Mouse (Mus musculus) CD8-positive naive resting alpha-beta T cell, adult 2 months (primary cell): Measurements from ENCODE around the gene Ccdc107.
"Not testable (repeated sequence)": the region's sequence is repeated elsewhere in the genome, so short reads cannot be mapped to it uniquely, and the experiment has no call there.

Experiments used
- DNase-seq, 2 experiments: peaks; one replicate each; pipeline ENCODE4 v3.0.0; 2022; ENCODE audit warnings: low read depth in 2 of 2, low spot score in 2 of 2

The Ccdc107 gene

GRCm38 (mm10) chr4:43483535-43484091 is 9.1 kb upstream of the Ccdc107 start, which contains the start of gene Sit1:
Gene Sit1 (minus strand): TSS chr4:43483734.
- DNase-seq, result peak; percentile 61 to 62

- DNase-seq, result not testable (repeated sequence)
These were observed 7.0 kb upstream of the Ccdc107 start for GRCm38 (mm10) chr4:43485666-43486065.

GRCm38 (mm10) chr4:43489611-43490010 is 3.1 kb upstream of the Ccdc107 start:
- no peak for DNase-seq

GRCm38 (mm10) chr4:43490801-43491200 is 1.9 kb upstream of the Ccdc107 start:
- DNase-seq, result no peak

GRCm38 (mm10) chr4:43492101-43492820 is 439 bp upstream of the Ccdc107 start:
- peak in 1 of 2 experiments; percentile 35 for DNase-seq

GRCm38 (mm10) chr4:43493186-43493845 is 616 bp downstream of the Ccdc107 start:
- peak; percentile 99 for DNase-seq

- no peak for DNase-seq
These were observed 1.1 kb downstream of the Ccdc107 start for GRCm38 (mm10) chr4:43493846-43494240.

- DNase-seq, result no peak
These were observed 3.9 kb downstream of the Ccdc107 start for GRCm38 (mm10) chr4:43496587-43496986.

- no peak for DNase-seq
These were observed 4.7 kb downstream of the Ccdc107 start for GRCm38 (mm10) chr4:43497405-43497804.

GRCm38 (mm10) chr4:43497946-43498345 is 5.2 kb downstream of the Ccdc107 start:
- no peak for DNase-seq

GRCm38 (mm10) chr4:43498983-43499382 is 6.3 kb downstream of the Ccdc107 start:
- no peak for DNase-seq

- peak in 1 of 2 experiments; percentile 33 for DNase-seq
These were observed 7.0 kb downstream of the Ccdc107 start, which contains the start of gene Arhgef39 for GRCm38 (mm10) chr4:43499407-43500333. Gene Arhgef39 (minus strand): TSS chr4:43499695.

GRCm38 (mm10) chr4:43503041-43503440 is 10.3 kb downstream of the Ccdc107 start:
- no peak for DNase-seq

GRCm38 (mm10) chr4:43503506-43503905 is 10.8 kb downstream of the Ccdc107 start:
- no peak for DNase-seq

GRCm38 (mm10) chr4:43504269-43504668 is 11.6 kb downstream of the Ccdc107 start:
- no peak for DNase-seq

GRCm38 (mm10) chr4:43506074-43506473 is 13.4 kb downstream of the Ccdc107 start:
- DNase-seq, result no peak

GRCm38 (mm10) chr4:43506536-43507185 is 14.0 kb downstream of the Ccdc107 start, which contains the start of gene Car9:
Gene Car9 (plus strand): TSS chr4:43506966.
- no peak for DNase-seq

GRCm38 (mm10) chr4:43507938-43508665 is 15.4 kb downstream of the Ccdc107 start:
- no peak for DNase-seq

GRCm38 (mm10) chr4:43508666-43508997 is 15.9 kb downstream of the Ccdc107 start:
- peak; percentile 49 to 64 for DNase-seq

- DNase-seq, result no peak
These were observed 16.4 kb downstream of the Ccdc107 start for GRCm38 (mm10) chr4:43509109-43509508.
